Mouse (Mus musculus) hindbrain, embryonic 10.5 days (tissue): ENCODE data around the gene Ndfip2. TPM values are rescaled to one million over a fixed set of nuclear protein-coding genes. Genes with fewer than 3 reads are reported as not detected.

Experiments
- DNase-seq: peaks from one replicate; pipeline ENCODE4 v3.0.0-alpha.2; 2017; ENCODE audit warnings: low spot score
- H3K27ac ChIP-seq: fragments of 300-500 bp; sonication (generic); 2 replicates; pipeline ENCODE4 v1.5.1; 2016; ENCODE audit warnings: mild to moderate bottlenecking, moderate library complexity
- H3K27me3 ChIP-seq: fragments of 300-500 bp; sonication (generic); 2 replicates; pipeline ENCODE4 v1.6.1; 2016; ENCODE audit warnings: mild to moderate bottlenecking; ENCODE audit not compliant: poor library complexity, insufficient read depth, severe bottlenecking
- H3K36me3 ChIP-seq: fragments of 300-500 bp; sonication (generic); 2 replicates; pipeline ENCODE4 v1.6.1; 2016; ENCODE audit warnings: mild to moderate bottlenecking, moderate library complexity
- H3K4me1 ChIP-seq: fragments of 300-500 bp; sonication (generic); replicated peaks from 2 replicates; pipeline ENCODE4 v1.6.1; 2016; ENCODE audit warnings: mild to moderate bottlenecking
- H3K4me3 ChIP-seq: fragments of 300-500 bp; sonication (generic); 2 replicates; pipeline ENCODE4 v1.5.1; 2016; ENCODE audit warnings: mild to moderate bottlenecking, moderate library complexity
- H3K9me3 ChIP-seq: fragments of 300-500 bp; sonication (generic); 2 replicates; pipeline ENCODE4 v1.6.1; 2016; ENCODE audit warnings: mild to moderate bottlenecking, moderate library complexity
- WGBS: fragments of 180-500 bp; shearing (Covaris S2); methylation state at CpG from one replicate; pipeline ENCODE4 v1.1.7; 2016; 5-methylcytosine and 5-hydroxymethylcytosine counted together
- polyA plus RNA-seq: library from polyadenylated mRNA; unstranded; fragments of >200 nt; fragmentation: Nextera tagmentation; extraction: Ambion mirVana; gene quantifications from 2 replicates; pipeline ENCODE4 v1.2.1, GENCODE M21; 2016

The Ndfip2 gene
- polyA plus RNA-seq, result 48.4 and 58.9 TPM in 2 replicates

- H3K27me3 ChIP-seq, result 0 out of 2 replicates have a peak, but pooled peaks cover 4% of the 10 kb centered on the region
- under 1% methylated on average over 70 of the region's 70 CpGs for WGBS
- peak; percentile 80 for DNase-seq
- H3K9me3 ChIP-seq, result no peaks in the 10 kb centered on the region
- no peaks in the 10 kb centered on the region for H3K36me3 ChIP-seq
- H3K27ac ChIP-seq, result peak within 1 kb of the TSS; percentile 96
- peaks cover 17% of the 10 kb centered on the region for H3K4me1 ChIP-seq
- H3K4me3 ChIP-seq, result peak within 1 kb of the TSS; percentile 88
These were observed at the start of gene Ndfip2 for GRCm38 (mm10) chr14:105258379-105259034. Ndfip2 (plus strand) TSS chr14:105258573.

- Histone ChIP-seq H3K27me3 (no peaks in the 10 kb centered on the region), H3K27ac (no peak overlapping the region), H3K4me1 (no peaks in the 10 kb centered on the region), H3K4me3 (no peak overlapping the region), H3K36me3 (no peaks in the 10 kb centered on the region), H3K9me3 (no peaks in the 10 kb centered on the region)
- WGBS, result 79% methylated on average over 9 of the region's 9 CpGs
- no peak for DNase-seq
These were observed 38.6 kb upstream of the Ndfip2 start for GRCm38 (mm10) chr14:105219525-105220376.

GRCm38 (mm10) chr14:105222240-105222639 lies 36.1 kb upstream of the Ndfip2 start:
- DNase-seq, result no peak
- H3K27me3 ChIP-seq, result no peaks in the 10 kb centered on the region
- no peaks in the 10 kb centered on the region for H3K4me1 ChIP-seq
- H3K27ac ChIP-seq, result no peak overlapping the region
- no peak overlapping the region for H3K4me3 ChIP-seq
- 87% methylated on average over 4 of the region's 4 CpGs for WGBS
- no peaks in the 10 kb centered on the region for H3K9me3 ChIP-seq
- no peaks in the 10 kb centered on the region for H3K36me3 ChIP-seq

GRCm38 (mm10) chr14:105225790-105226189 lies 32.6 kb upstream of the Ndfip2 start:
- 91% methylated on average over 4 of the region's 4 CpGs for WGBS
- Histone ChIP-seq H3K27me3 (no peaks in the 10 kb centered on the region), H3K36me3 (no peaks in the 10 kb centered on the region), H3K4me1 (no peaks in the 10 kb centered on the region), H3K4me3 (no peak overlapping the region), H3K27ac (no peak overlapping the region), H3K9me3 (no peaks in the 10 kb centered on the region)
- no peak for DNase-seq

GRCm38 (mm10) chr14:105232421-105232820 lies 26.0 kb upstream of the Ndfip2 start:
- peak; percentile 29 for DNase-seq
- no peaks in the 10 kb centered on the region for H3K36me3 ChIP-seq

GRCm38 (mm10) chr14:105236596-105236995 lies 21.8 kb upstream of the Ndfip2 start:
- Histone ChIP-seq H3K4me1 (no peaks in the 10 kb centered on the region), H3K4me3 (no peak overlapping the region), H3K27me3 (no peaks in the 10 kb centered on the region), H3K9me3 (no peaks in the 10 kb centered on the region), H3K27ac (no peak overlapping the region), H3K36me3 (no peaks in the 10 kb centered on the region)
- 83% methylated on average over 4 of the region's 4 CpGs for WGBS
- no peak for DNase-seq

More at GRCm38 (mm10) chr14:105232421-105232820, 26.0 kb upstream of the Ndfip2 start:
- H3K27ac ChIP-seq, result no peak overlapping the region
- H3K9me3 ChIP-seq, result no peaks in the 10 kb centered on the region
- WGBS, result 60% methylated on average over 6 of the region's 6 CpGs
- no peak overlapping the region for H3K4me3 ChIP-seq
- no peaks in the 10 kb centered on the region for H3K27me3 ChIP-seq
- H3K4me1 ChIP-seq, result no peaks in the 10 kb centered on the region

GRCm38 (mm10) chr14:105237736-105238135 lies 20.6 kb upstream of the Ndfip2 start:
- DNase-seq, result no peak
- WGBS, result 93% methylated on average over 9 of the region's 9 CpGs

GRCm38 (mm10) chr14:105238450-105239038 lies 19.8 kb upstream of the Ndfip2 start:
- WGBS, result 82% methylated on average over 5 of the region's 5 CpGs
- DNase-seq, result no peak
- H3K9me3 ChIP-seq, result no peaks in the 10 kb centered on the region
- H3K36me3 ChIP-seq, result no peaks in the 10 kb centered on the region
- H3K4me3 ChIP-seq, result no peak overlapping the region
- H3K4me1 ChIP-seq, result no peaks in the 10 kb centered on the region
- H3K27ac ChIP-seq, result no peak overlapping the region
- H3K27me3 ChIP-seq, result no peaks in the 10 kb centered on the region

More at GRCm38 (mm10) chr14:105237736-105238135, 20.6 kb upstream of the Ndfip2 start:
- no peak overlapping the region for H3K4me3 ChIP-seq
- no peaks in the 10 kb centered on the region for H3K27me3 ChIP-seq
- H3K36me3 ChIP-seq, result no peaks in the 10 kb centered on the region
- H3K9me3 ChIP-seq, result no peaks in the 10 kb centered on the region
- no peaks in the 10 kb centered on the region for H3K4me1 ChIP-seq
- no peak overlapping the region for H3K27ac ChIP-seq

GRCm38 (mm10) chr14:105240120-105240519 lies 18.3 kb upstream of the Ndfip2 start:
- H3K4me1 ChIP-seq, result no peaks in the 10 kb centered on the region
- no peak overlapping the region for H3K4me3 ChIP-seq
- 84% methylated on average over 10 of the region's 10 CpGs for WGBS
- H3K36me3 ChIP-seq, result no peaks in the 10 kb centered on the region
- H3K27me3 ChIP-seq, result no peaks in the 10 kb centered on the region
- H3K27ac ChIP-seq, result no peak overlapping the region
- DNase-seq, result no peak
- H3K9me3 ChIP-seq, result no peaks in the 10 kb centered on the region

- WGBS, result 91% methylated on average over 7 of the region's 7 CpGs
- Histone ChIP-seq H3K27me3 (no peaks in the 10 kb centered on the region), H3K36me3 (no peaks in the 10 kb centered on the region), H3K4me3 (no peak overlapping the region), H3K4me1 (no peaks in the 10 kb centered on the region), H3K27ac (no peak overlapping the region), H3K9me3 (no peaks in the 10 kb centered on the region)
- DNase-seq, result no peak
These were observed 14.4 kb upstream of the Ndfip2 start for GRCm38 (mm10) chr14:105243805-105244443.

- Histone ChIP-seq H3K4me1 (peaks cover 11% of the 10 kb centered on the region), H3K9me3 (no peaks in the 10 kb centered on the region), H3K36me3 (no peaks in the 10 kb centered on the region), H3K27ac (no peak overlapping the region), H3K4me3 (no peak overlapping the region), H3K27me3 (0 out of 2 replicates have a peak, but pooled peaks cover 4% of the 10 kb centered on the region)
- no peak for DNase-seq
These were observed 7.3 kb upstream of the Ndfip2 start for GRCm38 (mm10) chr14:105251038-105251437.

- H3K4me3 ChIP-seq, result no peak overlapping the region
- DNase-seq, result peak; percentile 26
- H3K36me3 ChIP-seq, result no peaks in the 10 kb centered on the region
- H3K9me3 ChIP-seq, result no peaks in the 10 kb centered on the region
- WGBS, result 37% methylated on average over 7 of the region's 7 CpGs
- no peak overlapping the region for H3K27ac ChIP-seq
- 0 out of 2 replicates have a peak, but pooled peaks cover 4% of the 10 kb centered on the region for H3K27me3 ChIP-seq
- peaks cover 11% of the 10 kb centered on the region for H3K4me1 ChIP-seq
These were observed 5.1 kb upstream of the Ndfip2 start for GRCm38 (mm10) chr14:105253304-105253703.
